Mouse (Mus musculus): ENCODE data around the gene Enkur.
"Not testable (repeated sequence)": the region's sequence is repeated elsewhere in the genome, so short reads cannot be mapped to it uniquely, and the experiment has no call there.

The Enkur gene

GRCm38 (mm10) chr2:21204912-21205830 lies at the start of gene Enkur, which contains the start of gene Thnsl1:
Gene Enkur (minus strand): TSS chr2:21205365.
Gene Thnsl1 (plus strand): TSS chr2:21205724.
- peak; percentile 97 for DNase-seq

- no peak for DNase-seq
Measured at GRCm38 (mm10) chr2:21254308-21254707, 49.1 kb upstream of the Enkur start.

GRCm38 (mm10) chr2:21253644-21254043 lies 48.5 kb upstream of the Enkur start:
- no peak for DNase-seq

GRCm38 (mm10) chr2:21245477-21246102 lies 40.4 kb upstream of the Enkur start:
- no peak for DNase-seq

- DNase-seq, result no peak
Measured at GRCm38 (mm10) chr2:21244986-21245385, 39.8 kb upstream of the Enkur start.

GRCm38 (mm10) chr2:21244104-21244503 lies 38.9 kb upstream of the Enkur start:
- DNase-seq, result not testable (repeated sequence)

- DNase-seq, result no peak
Measured at GRCm38 (mm10) chr2:21236846-21237245, 31.7 kb upstream of the Enkur start.

- DNase-seq, result no peak
Measured at GRCm38 (mm10) chr2:21235844-21236386, 30.8 kb upstream of the Enkur start.

- DNase-seq, result no peak
Measured at GRCm38 (mm10) chr2:21234871-21235648, 29.9 kb upstream of the Enkur start.

GRCm38 (mm10) chr2:21231147-21231546 lies 26.0 kb upstream of the Enkur start:
- DNase-seq, result no peak

GRCm38 (mm10) chr2:21230276-21230675 lies 25.1 kb upstream of the Enkur start:
- DNase-seq, result no peak

GRCm38 (mm10) chr2:21222453-21223384 lies 17.6 kb upstream of the Enkur start:
- no peak for DNase-seq

GRCm38 (mm10) chr2:21215284-21215683 lies 10.1 kb upstream of the Enkur start:
- DNase-seq, result no peak

GRCm38 (mm10) chr2:21214322-21214721 lies 9.2 kb upstream of the Enkur start:
- DNase-seq, result no peak

- no peak for DNase-seq
Measured at GRCm38 (mm10) chr2:21211361-21211760, 6.2 kb upstream of the Enkur start.

- DNase-seq, result peak; percentile 15
Measured at GRCm38 (mm10) chr2:21206278-21206677, 1.1 kb upstream of the Enkur start.

GRCm38 (mm10) chr2:21205831-21206159 lies 630 bp upstream of the Enkur start:
- DNase-seq, result no peak

GRCm38 (mm10) chr2:21202754-21203153 lies 2.4 kb downstream of the Enkur start:
- DNase-seq, result no peak

GRCm38 (mm10) chr2:21199051-21199450 lies 6.1 kb downstream of the Enkur start:
- no peak for DNase-seq

GRCm38 (mm10) chr2:21195233-21195632 lies 9.9 kb downstream of the Enkur start:
- no peak for DNase-seq

- no peak for DNase-seq
Measured at GRCm38 (mm10) chr2:21191232-21191631, 13.9 kb downstream of the Enkur start.

- no peak for DNase-seq
Measured at GRCm38 (mm10) chr2:21188610-21189009, 16.6 kb downstream of the Enkur start.
